Mouse (Mus musculus): Measurements from ENCODE around the gene Plin3. TPM values are rescaled to one million over a fixed set of nuclear protein-coding genes. Genes with fewer than 3 reads are reported as not detected.

Plin3 gene
- polyA plus RNA-seq (2015; fragmentation: Nextera tagmentation; extraction: Ambion mirVana): 21.5 and 24.7 TPM in 2 replicates

- ATAC-seq (ENCODE audit: low read depth): no peak
- peaks cover 38% of the 10 kb centered on the region for H3K4me1 ChIP-seq (replicated peaks)
- no peaks in the 10 kb centered on the region for H3K9me3 ChIP-seq
- H3K9ac ChIP-seq: no peak within 1 kb of the TSS; the same call in 1 of the 2 replicates
- no peak within 1 kb of the TSS for H3K4me2 ChIP-seq
- 86% methylated on average over 4 of the region's 4 CpGs for WGBS
- H3K27me3 ChIP-seq: no peaks in the 10 kb centered on the region
- H3K4me3 ChIP-seq: no peak within 1 kb of the TSS
- H3K36me3 ChIP-seq: no peaks in the 10 kb centered on the region
- H3K27ac ChIP-seq (replicated peaks): no peak within 1 kb of the TSS; the same call in 1 of the 2 replicates
Observed at GRCm38 (mm10) chr17:56292531-56293222, at the start of gene Plin3. Gene Plin3 (minus strand): TSS chr17:56292873.

DNA sequence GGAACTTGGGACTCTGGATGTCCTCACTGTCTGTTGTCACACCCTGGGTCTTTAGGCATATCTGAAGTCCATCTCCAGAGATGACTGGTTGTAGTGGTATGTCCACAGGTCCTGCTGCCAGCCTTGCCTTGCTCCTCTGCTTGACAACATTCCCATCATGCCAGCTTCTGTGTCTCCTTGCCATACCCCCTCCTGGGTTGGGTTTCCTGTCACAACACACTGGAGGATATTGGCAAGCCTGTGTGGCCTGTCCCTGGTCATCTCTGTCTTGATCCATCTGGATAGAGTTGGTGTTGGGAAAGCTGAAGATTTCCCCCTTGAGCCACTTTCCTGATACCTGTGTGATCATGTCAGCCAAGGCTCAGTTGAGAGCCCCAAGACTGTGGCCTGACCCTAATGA is 48.0 kb upstream of the Plin3 start:
- Histone ChIP-seq H3K36me3 (no peaks in the 10 kb centered on the region), H3K27me3 (no peaks in the 10 kb centered on the region), H3K4me3 (no peak overlapping the region), H3K9me3 (no peaks in the 10 kb centered on the region), H3K27ac (replicated peaks) (no peak overlapping the region), H3K9ac (no peak overlapping the region), H3K4me2 (no peak overlapping the region), H3K4me1 (replicated peaks) (peaks cover 40% of the 10 kb centered on the region)
- no peak for ATAC-seq (ENCODE audit: low read depth)

GRCm38 (mm10) chr17:56338909-56339308 is 46.2 kb upstream of the Plin3 start:
- peaks cover 43% of the 10 kb centered on the region for H3K4me1 ChIP-seq (replicated peaks)
- no peak overlapping the region for H3K4me2 ChIP-seq
- no peak overlapping the region for H3K27ac ChIP-seq (replicated peaks)
- H3K9ac ChIP-seq: no peak overlapping the region
- H3K36me3 ChIP-seq: no peaks in the 10 kb centered on the region
- 64% methylated on average over 4 of the region's 4 CpGs for WGBS
- ATAC-seq (ENCODE audit: low read depth): no peak
- no peak overlapping the region for H3K4me3 ChIP-seq
- H3K9me3 ChIP-seq: no peaks in the 10 kb centered on the region
- H3K27me3 ChIP-seq: no peaks in the 10 kb centered on the region

DNA sequence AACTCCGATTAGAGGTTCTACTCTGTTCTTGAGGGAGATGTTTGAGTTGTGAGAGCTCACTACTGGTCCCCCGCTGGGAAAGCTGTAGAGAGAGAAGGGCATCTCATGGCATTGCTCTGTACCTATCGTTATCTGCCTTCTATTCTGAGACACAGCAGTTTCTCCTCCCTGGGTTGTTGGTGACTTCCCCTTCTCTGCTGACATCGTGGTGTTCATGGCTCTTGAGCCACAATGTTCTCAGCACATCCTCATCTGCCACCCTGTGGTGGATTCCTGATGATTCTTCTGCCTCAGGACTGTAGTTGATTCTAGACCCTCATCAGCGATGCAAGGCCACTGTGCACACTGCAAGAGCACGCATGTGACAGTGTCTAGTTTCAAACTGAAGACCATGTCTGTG is 45.1 kb upstream of the Plin3 start:
- Histone ChIP-seq H3K4me1 (replicated peaks) (peaks cover 48% of the 10 kb centered on the region), H3K27me3 (no peaks in the 10 kb centered on the region), H3K9me3 (no peaks in the 10 kb centered on the region), H3K4me3 (no peak overlapping the region), H3K9ac (no peak overlapping the region), H3K27ac (replicated peaks) (no peak overlapping the region), H3K4me2 (no peak overlapping the region), H3K36me3 (no peaks in the 10 kb centered on the region)
- WGBS: 91% methylated on average over 6 of the region's 6 CpGs
- no peak for ATAC-seq (ENCODE audit: low read depth)

DNA sequence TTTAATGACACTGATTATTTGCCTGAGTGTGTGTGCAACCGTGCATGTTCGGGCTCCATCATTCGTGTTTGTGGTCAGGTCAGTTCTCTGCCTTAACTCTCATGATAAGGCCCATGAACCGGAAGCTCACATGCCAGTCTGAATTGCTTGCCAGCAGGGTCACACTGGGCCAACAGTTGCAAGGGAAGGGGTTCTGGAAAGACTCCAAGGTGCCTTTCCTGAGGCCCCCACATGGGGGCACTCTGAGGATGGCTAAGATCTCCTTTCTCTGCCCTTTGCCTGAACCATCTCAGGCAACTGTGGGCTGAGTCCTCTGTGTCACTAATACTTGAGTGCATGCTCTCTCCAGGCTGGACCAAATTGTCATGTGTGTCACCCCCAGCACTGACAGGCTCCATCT is 44.5 kb upstream of the Plin3 start:
- no peak overlapping the region for H3K9ac ChIP-seq
- ATAC-seq (ENCODE audit: low read depth): 0 out of 2 replicates have a peak, but pooled peaks have one; percentile 6
- WGBS: 54% methylated on average over 4 of the region's 4 CpGs

DNA sequence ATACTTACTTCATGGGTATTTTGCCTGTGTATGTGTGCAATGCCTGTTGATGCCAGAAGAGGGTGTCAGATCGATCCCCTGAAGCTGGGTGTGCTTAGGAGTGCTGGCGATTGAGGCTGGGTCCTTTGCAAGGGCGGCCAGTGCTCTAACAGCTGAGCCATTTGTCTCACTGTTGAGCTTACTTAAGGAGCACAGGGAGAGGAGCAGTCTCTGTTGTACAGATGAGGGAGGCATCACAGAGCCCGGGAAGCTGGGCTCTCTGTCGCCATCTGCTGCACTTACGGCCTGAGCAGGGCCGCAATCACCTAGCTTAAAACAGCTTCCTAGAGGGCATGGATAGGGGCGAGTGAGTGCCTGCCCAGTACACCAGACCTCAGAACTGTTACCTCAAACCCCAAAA is 40.3 kb upstream of the Plin3 start:
- Histone ChIP-seq H3K9ac (no peak overlapping the region), H3K27ac (replicated peaks) (no peak overlapping the region), H3K4me2 (no peak overlapping the region), H3K27me3 (no peaks in the 10 kb centered on the region), H3K4me3 (no peak overlapping the region), H3K4me1 (replicated peaks) (peaks cover 75% of the 10 kb centered on the region), H3K9me3 (no peaks in the 10 kb centered on the region), H3K36me3 (no peaks in the 10 kb centered on the region)
- ATAC-seq (ENCODE audit: low read depth): no peak
- WGBS: 40% methylated on average over 8 of the region's 8 CpGs

More for the DNA sequence above, 44.5 kb upstream of the Plin3 start:
- H3K36me3 ChIP-seq: no peaks in the 10 kb centered on the region
- no peak overlapping the region for H3K4me2 ChIP-seq
- H3K9me3 ChIP-seq: no peaks in the 10 kb centered on the region
- no peaks in the 10 kb centered on the region for H3K27me3 ChIP-seq
- H3K4me1 ChIP-seq (replicated peaks): peaks cover 54% of the 10 kb centered on the region
- H3K27ac ChIP-seq (replicated peaks): no peak overlapping the region
- no peak overlapping the region for H3K4me3 ChIP-seq

DNA sequence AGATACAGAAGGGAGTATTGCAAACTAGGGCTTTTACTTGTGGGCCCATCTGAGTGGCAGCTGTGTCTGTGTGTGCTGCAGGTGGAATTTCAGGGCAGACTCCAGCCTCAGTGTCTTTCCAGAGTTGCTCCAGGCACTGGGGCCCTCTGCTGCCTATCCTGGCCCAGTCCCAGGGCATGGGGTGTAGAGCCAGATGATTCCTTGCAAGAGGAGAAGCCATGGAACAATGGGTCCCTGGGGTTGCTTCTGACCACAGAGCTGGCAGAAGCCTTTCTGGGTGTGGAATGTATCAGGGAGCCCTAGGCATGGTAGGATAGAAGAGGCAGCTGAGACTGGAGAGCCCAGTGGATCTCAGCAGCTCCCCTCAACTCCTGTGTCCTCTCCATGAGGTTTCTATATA is 38.6 kb upstream of the Plin3 start:
- no peaks in the 10 kb centered on the region for H3K27me3 ChIP-seq
- H3K9ac ChIP-seq: no peak overlapping the region
- H3K4me2 ChIP-seq: no peak overlapping the region
- H3K36me3 ChIP-seq: no peaks in the 10 kb centered on the region
- H3K4me1 ChIP-seq (replicated peaks): peaks cover 71% of the 10 kb centered on the region
- no peak for ATAC-seq (ENCODE audit: low read depth)
- no peak overlapping the region for H3K27ac ChIP-seq (replicated peaks)
- H3K4me3 ChIP-seq: no peak overlapping the region
- H3K9me3 ChIP-seq: no peaks in the 10 kb centered on the region

DNA sequence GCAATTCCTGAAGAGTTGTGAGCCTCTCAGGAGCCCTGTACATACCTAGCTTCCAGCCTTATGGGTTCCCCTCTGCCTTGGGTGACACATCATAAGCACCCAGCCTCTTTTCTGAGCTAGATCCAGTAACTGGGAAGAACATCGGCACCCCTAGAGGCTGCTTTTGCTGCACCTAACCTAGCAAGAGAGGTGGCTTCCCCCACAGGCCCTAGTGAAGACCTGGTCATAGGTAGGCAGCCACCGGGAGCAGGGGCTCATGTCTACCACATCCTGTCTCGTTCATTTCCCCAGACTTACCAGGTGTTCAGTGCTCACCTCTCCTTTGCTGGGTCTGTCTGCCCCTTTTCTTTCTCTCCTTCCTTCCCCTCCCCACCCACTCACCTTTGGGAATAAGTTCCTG is 37.7 kb upstream of the Plin3 start:
- WGBS: 88% methylated on average over 3 of the region's 3 CpGs
- H3K4me2 ChIP-seq: no peak overlapping the region
- peaks cover 63% of the 10 kb centered on the region for H3K4me1 ChIP-seq (replicated peaks)

DNA sequence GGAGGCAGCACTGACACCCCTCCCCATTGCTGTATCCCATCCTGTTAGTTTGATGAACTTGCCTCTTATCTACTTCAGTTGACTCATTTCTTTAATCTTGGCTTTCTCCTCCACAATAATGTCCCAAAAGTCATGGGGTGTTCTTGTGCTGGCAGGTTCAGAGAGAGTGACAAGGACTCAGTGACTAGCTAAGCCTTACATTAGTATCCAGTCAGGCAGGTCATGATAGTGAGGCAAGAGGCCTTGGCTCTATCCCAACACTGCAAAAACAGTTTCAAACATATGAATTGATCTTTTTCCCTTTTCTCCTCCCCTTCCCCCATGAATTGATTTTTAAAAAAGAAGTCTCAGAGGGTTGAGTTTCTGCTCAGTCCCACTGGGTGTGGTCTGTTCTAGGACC is 36.6 kb upstream of the Plin3 start:
- peaks cover 67% of the 10 kb centered on the region for H3K4me1 ChIP-seq (replicated peaks)
- peak overlapping the region; percentile 22; the same call in 1 of the 2 replicates for H3K9ac ChIP-seq
- ATAC-seq (ENCODE audit: low read depth): no peak
- no peak overlapping the region for H3K4me2 ChIP-seq
- H3K9me3 ChIP-seq: no peaks in the 10 kb centered on the region
- no peaks in the 10 kb centered on the region for H3K36me3 ChIP-seq
- no peak overlapping the region for H3K4me3 ChIP-seq
- H3K27ac ChIP-seq (replicated peaks): no peak overlapping the region
- H3K27me3 ChIP-seq: no peaks in the 10 kb centered on the region

More for the DNA sequence above, 37.7 kb upstream of the Plin3 start:
- Histone ChIP-seq H3K27ac (replicated peaks) (no peak overlapping the region), H3K9ac (0 out of 2 replicates have a peak overlapping the region, but pooled peaks have one; percentile 22), H3K4me3 (no peak overlapping the region), H3K27me3 (no peaks in the 10 kb centered on the region), H3K36me3 (no peaks in the 10 kb centered on the region), H3K9me3 (no peaks in the 10 kb centered on the region)
- no peak for ATAC-seq (ENCODE audit: low read depth)

DNA sequence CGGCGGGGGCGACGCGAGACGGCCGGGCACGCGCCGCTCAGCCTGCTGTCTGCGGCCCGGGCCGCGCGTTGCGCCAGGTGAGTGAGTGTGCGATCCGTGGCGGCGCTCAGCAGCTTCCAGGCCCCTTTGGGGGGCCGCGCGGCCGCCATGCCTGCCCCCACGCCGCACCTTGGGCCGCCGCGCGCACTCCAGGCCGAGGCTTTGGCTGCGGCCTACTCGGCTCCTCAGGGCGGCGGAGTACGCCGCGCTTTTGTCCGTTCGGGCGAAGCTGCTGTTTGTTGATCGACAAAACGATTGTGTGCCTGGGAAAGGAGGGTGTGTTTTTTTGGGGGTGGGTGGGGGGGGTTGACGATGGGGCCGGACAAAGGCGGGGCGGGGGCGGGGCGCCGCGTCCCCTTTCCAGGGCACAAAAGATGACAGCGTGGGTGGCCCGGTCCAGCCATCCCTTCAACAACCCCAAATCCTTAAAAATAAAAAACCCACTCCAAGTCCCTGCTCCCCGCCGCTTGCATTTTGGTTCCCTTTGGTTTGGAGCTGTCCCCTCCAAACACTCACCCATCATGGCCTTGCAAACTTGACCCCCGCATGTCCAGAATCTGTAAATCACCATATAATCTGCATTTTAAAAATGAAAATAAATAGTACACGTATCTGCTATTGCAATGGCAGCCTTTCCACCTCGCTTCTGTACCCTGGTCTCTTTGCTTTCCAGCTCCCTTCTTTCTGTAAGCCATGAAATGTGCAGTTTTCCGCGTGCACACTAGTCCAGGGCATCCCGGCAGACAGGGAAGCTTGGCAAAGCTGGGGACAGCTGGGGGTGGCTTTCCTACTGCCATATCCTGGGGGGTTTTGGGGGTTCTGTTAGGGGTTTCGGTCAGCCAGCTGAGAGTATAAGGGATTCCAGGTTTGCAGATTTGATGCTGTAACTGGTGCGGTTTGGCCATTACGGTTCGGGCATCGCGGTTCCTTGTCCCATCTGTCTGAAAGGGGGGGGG is 33.8 kb upstream of the Plin3 start:
- no peaks in the 10 kb centered on the region for H3K36me3 ChIP-seq
- H3K4me2 ChIP-seq: peak overlapping the region; percentile 78
- H3K4me3 ChIP-seq: peak overlapping the region; percentile 93
- no peaks in the 10 kb centered on the region for H3K9me3 ChIP-seq
- ATAC-seq (ENCODE audit: low read depth): peak; percentile 57
- H3K9ac ChIP-seq: peak overlapping the region; percentile 97
- 1% methylated on average over 64 of the region's 67 CpGs for WGBS
- H3K27me3 ChIP-seq: no peaks in the 10 kb centered on the region
- H3K27ac ChIP-seq (replicated peaks): peak overlapping the region; percentile 97
- peaks cover 48% of the 10 kb centered on the region for H3K4me1 ChIP-seq (replicated peaks)

GRCm38 (mm10) chr17:56325450-56326152 is 32.9 kb upstream of the Plin3 start, which contains the start of gene Kdm4b:
Gene Kdm4b (plus strand): TSS chr17:56326062.
- peak within 1 kb of the TSS; percentile 93 for H3K4me3 ChIP-seq
- 1% methylated on average over 55 of the region's 57 CpGs for WGBS
- H3K9ac ChIP-seq: peak within 1 kb of the TSS; percentile 97
- H3K36me3 ChIP-seq: peaks cover under 1% of the 10 kb centered on the region; the same call in 1 of the 2 replicates
- peak within 1 kb of the TSS; percentile 78 for H3K4me2 ChIP-seq
- H3K27ac ChIP-seq (replicated peaks): peak within 1 kb of the TSS; percentile 97
- peaks cover 39% of the 10 kb centered on the region for H3K4me1 ChIP-seq (replicated peaks)
- H3K27me3 ChIP-seq: no peaks in the 10 kb centered on the region
- no peaks in the 10 kb centered on the region for H3K9me3 ChIP-seq
- ATAC-seq (ENCODE audit: low read depth): peak; percentile 100
